Mouse (Mus musculus) right cerebral cortex, adult 2 months (tissue): ENCODE data around the gene Hmcn1.
A peak's percentile ranks its signal among the peaks of the same experiment; 100 is the strongest.

Experiments
- DNase-seq, 2 experiments: peaks; one replicate each; pipeline ENCODE4 v3.0.0; 2021 to 2022; ENCODE audit warnings: low spot score in 2 of 2

Hmcn1 gene

GRCm38 (mm10) chr1:150680345-150680744, 312.9 kb downstream of the Hmcn1 start:
- no peak for DNase-seq

GRCm38 (mm10) chr1:150645314-150645713, 347.9 kb downstream of the Hmcn1 start:
- no peak for DNase-seq

GRCm38 (mm10) chr1:150639522-150639921, 353.7 kb downstream of the Hmcn1 start:
- DNase-seq, result no peak

- no peak for DNase-seq
Measured at GRCm38 (mm10) chr1:150632506-150632905, 360.7 kb downstream of the Hmcn1 start.

GRCm38 (mm10) chr1:150631856-150632171, 361.4 kb downstream of the Hmcn1 start:
- no peak for DNase-seq

- no peak for DNase-seq
Measured at GRCm38 (mm10) chr1:150631035-150631855, 362.0 kb downstream of the Hmcn1 start.

- DNase-seq, result no peak
Measured at GRCm38 (mm10) chr1:150623226-150623625, 370.0 kb downstream of the Hmcn1 start.

GRCm38 (mm10) chr1:150610539-150610938, 382.7 kb downstream of the Hmcn1 start:
- no peak for DNase-seq

GRCm38 (mm10) chr1:150606173-150606572, 387.1 kb downstream of the Hmcn1 start:
- no peak for DNase-seq

GRCm38 (mm10) chr1:150593614-150594013, 399.6 kb downstream of the Hmcn1 start:
- DNase-seq, result no peak

GRCm38 (mm10) chr1:150591253-150591652, 402.0 kb downstream of the Hmcn1 start:
- DNase-seq, result peak; percentile 71 to 78

GRCm38 (mm10) chr1:150587410-150587809, 405.8 kb downstream of the Hmcn1 start:
- no peak for DNase-seq

GRCm38 (mm10) chr1:150584477-150584876, 408.8 kb downstream of the Hmcn1 start:
- no peak for DNase-seq

GRCm38 (mm10) chr1:150583734-150584133, 409.5 kb downstream of the Hmcn1 start:
- peak; percentile 14 to 16 for DNase-seq

- no peak for DNase-seq
Measured at GRCm38 (mm10) chr1:150580561-150580960, 412.7 kb downstream of the Hmcn1 start.

GRCm38 (mm10) chr1:150573407-150573806, 419.8 kb downstream of the Hmcn1 start:
- no peak for DNase-seq

- no peak for DNase-seq
Measured at GRCm38 (mm10) chr1:150570562-150571156, 422.6 kb downstream of the Hmcn1 start.

GRCm38 (mm10) chr1:150569820-150570543, 423.3 kb downstream of the Hmcn1 start:
- no peak for DNase-seq

GRCm38 (mm10) chr1:150566287-150566686, 426.9 kb downstream of the Hmcn1 start:
- DNase-seq, result no peak

GRCm38 (mm10) chr1:150556621-150557020, 436.6 kb downstream of the Hmcn1 start:
- DNase-seq, result no peak

GRCm38 (mm10) chr1:150551390-150551789, 441.8 kb downstream of the Hmcn1 start:
- no peak for DNase-seq

- DNase-seq, result no peak
Measured at GRCm38 (mm10) chr1:150546463-150546862, 446.8 kb downstream of the Hmcn1 start.

- DNase-seq, result peak; percentile 10 to 14
Measured at GRCm38 (mm10) chr1:150540267-150540666, 453.0 kb downstream of the Hmcn1 start.
